Mouse (Mus musculus): ENCODE measurements around the gene Sstr4.

- TF ChIP-seq CTCF (IDR thresholded peaks at IDR 0.05; ENCODE audit: low read depth) (no peak), EP300 (IDR thresholded peaks at IDR 0.05; ENCODE audit: low read depth) (no peak)
These were observed 46.3 kb downstream of the Sstr4 start for GRCm38 (mm10) chr2:148441421-148441820.
